Mouse (Mus musculus) lung, embryonic 14.5 days (tissue): ENCODE data around the gene Hp1bp3. TPM values are rescaled to one million over a fixed set of nuclear protein-coding genes. Genes with fewer than 3 reads are reported as not detected.
A peak's percentile ranks its signal among the peaks of the same experiment; 100 is the strongest.

ENCODE experiments used
- ATAC-seq: fragments of 200-750 bp; cut with Nextera tagmentation; 2 replicates; pipeline ENCODE4 v1.8.0; 2017; ENCODE audit warnings: mild to moderate bottlenecking, moderate TSS enrichment, moderate library complexity; ENCODE audit not compliant: insufficient read depth
- DNase-seq: peaks from one replicate; pipeline ENCODE4 v3.0.0-alpha.2; 2015
- H3K27ac ChIP-seq: fragments of 300-500 bp; sonication (generic); 2 replicates; pipeline ENCODE4 v1.5.1; 2014; ENCODE audit warnings: low read depth, mild to moderate bottlenecking, moderate library complexity
- H3K27me3 ChIP-seq: fragments of 300-500 bp; sonication (generic); 2 replicates; pipeline ENCODE4 v1.6.1; 2014; ENCODE audit warnings: low read length, control low read depth; ENCODE audit not compliant: insufficient read depth
- H3K36me3 ChIP-seq: fragments of 300-500 bp; sonication (generic); 2 replicates; pipeline ENCODE4 v1.6.1; 2014; ENCODE audit warnings: control low read depth; ENCODE audit not compliant: insufficient read depth
- H3K4me1 ChIP-seq: fragments of 300-500 bp; sonication (generic); 2 replicates; pipeline ENCODE4 v1.6.1; 2014; ENCODE audit warnings: antibody characterized with exemption, control low read depth; ENCODE audit not compliant: insufficient read depth
- H3K4me2 ChIP-seq: fragments of 300-500 bp; sonication (generic); 2 replicates; pipeline ENCODE4 v1.6.1; 2014; ENCODE audit warnings: mild to moderate bottlenecking
- H3K4me3 ChIP-seq: fragments of 300-500 bp; sonication (generic); 2 replicates; pipeline ENCODE4 v1.5.1; 2014; ENCODE audit warnings: low read depth, low read length
- H3K9ac ChIP-seq: fragments of 300-500 bp; sonication (generic); 2 replicates; pipeline ENCODE4 v1.6.1; 2014
- H3K9me3 ChIP-seq: fragments of 300-500 bp; sonication (generic); 2 replicates; pipeline ENCODE4 v1.6.1; 2016; ENCODE audit warnings: low read depth, low read length, control low read depth
- CTCF ChIP-seq: IDR thresholded peaks from 2 replicates; pipeline ENCODE4 v1.5.1; 2016; ENCODE audit warnings: antibody characterized with exemption, low read depth
- WGBS: fragments of 180-500 bp; shearing (Covaris S2); extraction: QIAGEN DNeasy Blood & Tissue Kit; methylation state at CpG from one replicate; pipeline ENCODE4 v1.1.7; 2014; 5-methylcytosine and 5-hydroxymethylcytosine counted together
- polyA plus RNA-seq: library from polyadenylated mRNA; unstranded; fragments of >200 nt; fragmentation: Nextera tagmentation; extraction: Ambion mirVana; gene quantifications from 2 replicates; pipeline ENCODE4 v1.2.1, GENCODE M21; 2014

Hp1bp3 gene
- polyA plus RNA-seq, 1 experiment from 2014 or later = 179 TPM

DNA sequence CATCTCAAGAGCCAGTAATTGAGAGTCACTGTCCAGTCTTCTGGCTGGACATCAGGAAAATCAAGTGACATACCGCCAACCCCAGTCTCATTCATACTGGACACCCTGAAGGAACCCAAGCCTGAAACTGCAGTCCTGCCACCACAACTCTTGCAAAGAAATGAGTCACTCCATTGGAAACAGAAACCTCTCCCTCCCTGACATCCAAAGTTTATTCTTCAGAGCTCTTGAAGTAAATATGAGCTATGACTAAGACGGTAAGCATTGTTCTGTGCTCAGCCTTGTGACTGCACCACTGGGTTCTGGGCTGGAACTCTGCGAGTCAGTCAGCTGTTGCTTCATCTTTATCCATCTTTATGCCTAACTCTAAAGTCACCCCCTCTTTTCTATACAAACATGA, 2.2 kb upstream of the Hp1bp3 start:
- H3K9ac ChIP-seq = no peak overlapping the region
- ATAC-seq (no peak), DNase-seq (no peak)
- no peak overlapping the region for H3K4me3 ChIP-seq
- no peaks in the 10 kb centered on the region for H3K9me3 ChIP-seq
- no peak overlapping the region for H3K27ac ChIP-seq
- WGBS = 66% methylated on average over 3 of the region's 3 CpGs
- H3K4me2 ChIP-seq = no peak overlapping the region
- H3K4me1 ChIP-seq = peaks cover 11% of the 10 kb centered on the region; the same call in 1 of the 2 replicates
- TF ChIP-seq CTCF = no peak
- peaks cover 9% of the 10 kb centered on the region; the same call in 1 of the 2 replicates for H3K36me3 ChIP-seq
- no peaks in the 10 kb centered on the region for H3K27me3 ChIP-seq

DNA sequence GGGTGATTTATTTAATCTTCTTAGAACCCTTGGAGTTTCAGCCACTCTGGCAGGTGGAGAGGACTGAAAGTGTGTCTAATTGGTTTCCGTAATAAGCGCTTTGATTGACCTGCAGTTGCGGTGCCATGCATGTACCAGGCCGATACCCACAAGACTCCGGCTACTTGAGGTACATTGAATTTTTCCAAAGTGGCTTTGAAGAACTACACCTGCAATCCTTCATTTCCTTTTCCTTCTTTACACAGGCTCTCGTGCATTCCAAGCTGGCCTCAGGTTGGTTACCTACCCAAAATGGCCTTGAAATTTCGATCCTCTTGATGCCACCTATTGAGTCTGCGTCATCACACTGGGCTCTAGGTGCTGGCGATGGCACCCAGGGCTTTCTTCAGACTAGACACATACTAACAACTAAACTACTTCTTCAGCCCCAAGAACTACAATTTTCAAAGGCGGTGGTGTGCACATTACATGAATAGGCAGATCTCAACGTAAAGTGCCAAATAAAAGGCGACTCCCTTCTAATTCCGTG, 361 bp upstream of the Hp1bp3 start:
- 0 out of 2 replicates have a peak, but pooled peaks cover 2% of the 10 kb centered on the region for H3K36me3 ChIP-seq
- H3K4me3 ChIP-seq = peak overlapping the region; percentile 97
- no peak for ATAC-seq
- DNase-seq = peak; percentile 11
- WGBS = 33% methylated on average over 13 of the region's 13 CpGs
- no peaks in the 10 kb centered on the region for H3K9me3 ChIP-seq
- H3K4me1 ChIP-seq = peaks cover 11% of the 10 kb centered on the region; the same call in 1 of the 2 replicates
- peak overlapping the region; percentile 88 for H3K4me2 ChIP-seq
- H3K27ac ChIP-seq = peak overlapping the region; percentile 99
- no peak for TF ChIP-seq CTCF
- H3K9ac ChIP-seq = peak overlapping the region; percentile 95
- H3K27me3 ChIP-seq = no peaks in the 10 kb centered on the region

DNA sequence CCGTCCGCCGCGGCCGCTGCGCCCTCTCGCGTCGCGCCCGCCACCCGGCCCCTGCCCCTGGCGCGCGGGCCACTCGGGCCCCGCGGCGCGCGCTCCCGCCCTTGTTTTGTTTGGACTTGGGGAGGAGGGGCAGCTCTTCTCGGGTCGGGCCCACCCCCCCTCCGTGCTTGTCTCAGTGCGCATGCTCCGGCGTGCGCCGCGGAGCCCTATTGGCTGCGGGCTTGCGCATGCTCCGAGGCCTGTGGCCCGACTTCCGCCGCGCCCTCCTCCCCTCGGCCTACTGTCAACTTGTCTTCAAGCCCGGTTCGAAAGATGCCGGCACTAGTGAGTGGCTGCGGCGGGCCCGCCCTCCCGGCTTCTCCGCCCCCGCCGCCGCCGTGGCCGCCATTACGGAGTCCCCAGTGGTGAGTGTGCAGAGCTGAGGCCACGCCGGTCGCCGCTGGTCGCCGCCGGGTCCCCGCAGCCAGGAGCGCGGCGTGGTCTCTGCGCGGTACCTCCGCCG, 846 bp downstream of the Hp1bp3 start:
- TF ChIP-seq CTCF = no peak
- Histone ChIP-seq H3K36me3 (peaks cover 6% of the 10 kb centered on the region; the same call in 1 of the 2 replicates), H3K9me3 (no peaks in the 10 kb centered on the region), H3K27ac (peak overlapping the region; percentile 99), H3K4me1 (peaks cover 11% of the 10 kb centered on the region; the same call in 1 of the 2 replicates), H3K4me2 (peak overlapping the region; percentile 88), H3K9ac (peak overlapping the region; percentile 95), H3K4me3 (peak overlapping the region; percentile 97), H3K27me3 (no peaks in the 10 kb centered on the region)
- ATAC-seq (peak; percentile 96), DNase-seq (peak; percentile 98)
- WGBS = under 1% methylated on average over 66 of the region's 68 CpGs

DNA sequence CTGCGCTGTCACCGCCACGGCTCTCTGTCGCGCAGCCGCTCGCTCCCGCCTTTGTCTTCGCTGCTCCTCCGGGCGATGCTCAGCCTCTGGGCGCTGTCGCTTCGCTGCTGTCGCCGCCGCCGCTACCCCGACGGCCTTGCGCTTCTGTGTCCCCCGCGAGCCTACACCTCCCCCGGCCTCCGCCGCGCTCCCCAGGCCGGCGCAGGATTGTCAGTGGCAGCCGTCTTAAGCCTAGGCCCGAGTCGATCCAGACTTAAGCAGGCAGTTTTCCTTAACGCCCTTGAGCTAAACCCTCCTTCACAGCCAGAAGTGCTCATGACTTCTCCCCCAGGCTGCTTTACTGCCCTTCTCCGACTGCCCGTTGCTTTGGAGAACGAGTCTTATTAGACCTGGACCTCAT, 1.3 kb downstream of the Hp1bp3 start:
- no peak for TF ChIP-seq CTCF
- Histone ChIP-seq H3K4me1 (peaks cover 11% of the 10 kb centered on the region; the same call in 1 of the 2 replicates), H3K4me2 (peak overlapping the region; percentile 88), H3K27me3 (no peaks in the 10 kb centered on the region), H3K36me3 (peaks cover 11% of the 10 kb centered on the region), H3K9me3 (no peaks in the 10 kb centered on the region), H3K9ac (peak overlapping the region; percentile 95), H3K27ac (peak overlapping the region; percentile 89), H3K4me3 (peak overlapping the region; percentile 97)
- peak; percentile 36; the same call in 1 of the 2 replicates for ATAC-seq
- DNase-seq = no peak
- under 1% methylated on average over 36 of the region's 36 CpGs for WGBS

DNA sequence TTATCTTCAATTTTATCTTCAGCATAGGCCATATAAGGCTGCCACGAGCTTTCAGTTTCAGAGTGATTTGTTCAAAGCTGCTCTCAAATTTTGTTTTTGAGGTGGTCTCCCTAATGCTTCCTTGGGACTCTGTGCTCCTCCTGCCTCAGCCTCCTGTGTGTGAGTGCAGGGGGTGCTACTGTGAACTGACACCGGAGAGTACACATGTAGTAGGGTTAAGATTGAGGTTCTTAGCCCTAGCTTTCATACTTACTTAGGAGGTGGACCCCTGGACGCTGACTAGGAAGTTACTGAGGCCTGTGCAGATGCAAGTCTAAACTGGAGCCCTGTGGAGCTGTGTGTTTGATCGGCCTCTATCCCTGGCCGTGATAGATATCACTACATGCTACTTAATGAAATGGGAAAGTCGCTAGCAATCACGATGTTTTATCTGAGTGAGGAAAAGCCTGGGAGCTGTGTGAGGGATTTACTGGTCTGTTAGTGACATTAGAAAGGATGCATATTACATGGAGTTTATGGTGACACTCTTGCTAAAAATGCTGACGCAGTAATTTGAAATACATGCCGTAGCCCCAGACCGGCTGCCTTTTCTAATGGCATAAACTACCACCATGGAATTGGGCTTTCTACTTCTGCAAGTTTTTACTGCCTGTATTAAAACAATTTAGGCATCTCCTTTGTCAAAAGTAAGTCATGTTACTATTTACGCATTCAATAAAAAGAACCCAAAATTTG, 2.0 kb downstream of the Hp1bp3 start:
- WGBS = 76% methylated on average over 11 of the region's 11 CpGs
- Histone ChIP-seq H3K4me2 (peak overlapping the region; percentile 88), H3K9ac (peak overlapping the region; percentile 95), H3K9me3 (no peaks in the 10 kb centered on the region), H3K36me3 (peaks cover 18% of the 10 kb centered on the region), H3K27me3 (no peaks in the 10 kb centered on the region), H3K27ac (peak overlapping the region; percentile 89), H3K4me3 (peak overlapping the region; percentile 97), H3K4me1 (peaks cover 11% of the 10 kb centered on the region; the same call in 1 of the 2 replicates)
- no peak for ATAC-seq
- DNase-seq = no peak
- no peak for TF ChIP-seq CTCF

DNA sequence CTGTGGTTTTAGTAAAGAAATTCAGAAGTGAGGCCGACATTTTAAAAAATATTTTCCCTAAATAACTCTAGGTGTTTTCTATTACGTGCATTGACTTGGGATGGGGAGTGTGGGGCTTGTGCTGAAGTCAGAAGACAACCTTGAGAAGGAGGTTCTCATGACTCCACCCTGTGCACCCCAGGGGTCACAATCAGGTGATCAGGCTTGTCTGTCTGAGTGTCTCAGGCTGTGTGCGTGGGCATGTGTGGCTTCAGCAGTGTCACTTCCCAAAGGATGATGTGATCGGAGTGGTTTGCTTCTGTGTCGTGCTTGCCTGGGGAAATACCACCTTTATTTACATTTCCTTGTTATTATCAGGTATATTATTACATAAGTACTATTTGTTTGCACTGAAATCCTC, 3.2 kb downstream of the Hp1bp3 start:
- ATAC-seq = no peak
- 79% methylated on average over 5 of the region's 5 CpGs for WGBS
- Histone ChIP-seq H3K27me3 (no peaks in the 10 kb centered on the region), H3K4me3 (no peak overlapping the region), H3K27ac (no peak overlapping the region), H3K4me2 (no peak overlapping the region; the same call in 1 of the 2 replicates), H3K4me1 (peaks cover 11% of the 10 kb centered on the region; the same call in 1 of the 2 replicates), H3K36me3 (peaks cover 30% of the 10 kb centered on the region), H3K9ac (no peak overlapping the region), H3K9me3 (no peaks in the 10 kb centered on the region)
- no peak for TF ChIP-seq CTCF
- DNase-seq = no peak

DNA sequence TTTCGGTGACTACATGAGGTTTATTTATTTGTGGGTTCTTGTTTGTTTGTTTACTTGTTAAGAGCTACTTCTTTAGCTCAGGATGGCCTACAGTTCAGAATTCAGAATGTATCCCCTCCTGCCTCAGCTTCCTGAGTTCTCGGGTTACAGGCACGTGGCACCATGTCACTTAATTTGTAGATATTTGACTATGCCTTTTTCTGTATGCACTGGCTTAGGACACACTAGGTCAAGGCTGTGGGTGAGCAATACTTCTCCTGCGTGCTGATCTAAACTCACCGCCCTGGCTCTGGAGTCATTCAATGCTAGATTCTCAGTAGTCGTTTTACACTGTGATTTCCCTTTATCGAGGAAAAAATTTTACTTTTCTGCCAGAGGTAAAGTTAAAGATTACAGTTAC, 4.7 kb downstream of the Hp1bp3 start:
- WGBS = 75% methylated on average over 7 of the region's 7 CpGs
- ATAC-seq = no peak

More for the DNA sequence above, 4.7 kb downstream of the Hp1bp3 start:
- Histone ChIP-seq H3K27ac (no peak overlapping the region), H3K27me3 (no peaks in the 10 kb centered on the region), H3K36me3 (peaks cover 44% of the 10 kb centered on the region), H3K9ac (no peak overlapping the region), H3K4me3 (no peak overlapping the region), H3K4me1 (peaks cover 9% of the 10 kb centered on the region; the same call in 1 of the 2 replicates), H3K9me3 (no peaks in the 10 kb centered on the region), H3K4me2 (no peak overlapping the region)
- no peak for DNase-seq
- TF ChIP-seq CTCF = no peak
